Comparison of ENCODE assay signal across 16 mouse cellular contexts in the genomic region with DNA sequence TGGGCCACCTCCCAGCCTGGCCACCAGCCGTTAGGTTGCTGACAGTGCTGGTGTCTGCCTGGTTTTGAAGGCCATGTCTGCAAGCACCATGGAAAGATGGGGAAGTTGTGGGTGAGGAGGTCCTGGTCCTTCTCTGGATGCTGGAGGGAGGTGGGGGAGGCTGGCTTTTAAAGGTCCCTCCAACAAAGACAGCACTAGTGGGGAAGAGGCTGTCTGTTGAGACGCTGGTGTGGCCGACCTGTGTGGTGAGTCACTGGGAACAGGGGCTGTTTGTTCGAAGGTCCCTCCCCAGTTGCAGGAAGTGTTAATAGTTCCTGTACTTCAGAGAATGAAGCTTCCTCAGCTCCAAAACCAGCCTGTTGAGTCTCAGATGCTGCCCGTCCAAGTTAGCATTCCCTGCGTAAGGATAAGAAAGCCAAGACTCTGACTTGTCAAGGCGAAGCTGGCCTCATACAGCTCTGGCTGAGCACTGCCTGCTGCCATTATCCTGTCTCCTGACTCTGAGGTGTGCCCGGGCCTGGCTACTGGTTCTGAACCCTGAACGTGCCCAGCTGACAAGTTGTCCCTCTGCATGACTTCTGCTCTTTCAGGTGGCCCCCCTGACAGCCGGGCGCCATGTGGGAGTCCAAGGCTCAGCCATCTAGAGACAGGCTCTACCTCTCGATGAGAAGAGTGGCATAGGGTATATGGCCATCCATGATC. TPM values are rescaled to one million over a fixed set of nuclear protein-coding genes. Genes with fewer than 3 reads are reported as not detected.
DNase-seq lines count a peak whose midpoint lies in the region; ATAC-seq and TF ChIP-seq lines count a peak whose summit lies in the region.
"Had no signal": no experiment of that assay in that cellular context is flagged by ENCODE, and none has a peak within 500 bp of the region (broad histone marks: within the 10 kb centered on the region; RNA-seq: fewer than 3 reads in every experiment).

No protein-coding gene starts in this region.

- peaks cover 42% of the 10 kb centered on the region for H3K4me1 ChIP-seq in heart, postnatal 0 days (ENCODE audit: control insufficient read depth, insufficient read depth)
- peaks cover 41% of the 10 kb centered on the region for H3K4me1 ChIP-seq in heart, embryonic 12.5 days (replicated peaks)
- peaks cover 61% of the 10 kb centered on the region for H3K4me1 ChIP-seq in neural tube, embryonic 13.5 days (replicated peaks)
- H3K4me1 ChIP-seq in neural tube, embryonic 15.5 days, result peaks cover 49% of the 10 kb centered on the region
- peaks cover 65% of the 10 kb centered on the region for H3K4me1 ChIP-seq in limb, embryonic 15.5 days
- 0 out of 2 replicates have a peak, but pooled peaks cover 2% of the 10 kb centered on the region for H3K4me1 ChIP-seq in stomach, postnatal 0 days (replicated peaks; ENCODE audit: control insufficient read depth, insufficient read depth)

- peak overlapping the region; percentile 23 for H3K27ac ChIP-seq in heart, postnatal 0 days (ENCODE audit: low read depth)
- no peak overlapping the region for H3K27ac ChIP-seq in heart, embryonic 12.5 days (ENCODE audit: poor library complexity, severe bottlenecking)
- H3K27ac ChIP-seq in neural tube, embryonic 13.5 days (replicated peaks), result 0 out of 2 replicates have a peak overlapping the region, but pooled peaks have one; percentile 28
- no peak overlapping the region for H3K27ac ChIP-seq in neural tube, embryonic 15.5 days (replicated peaks)
- 0 out of 2 replicates have a peak overlapping the region, but pooled peaks have one; percentile 43 for H3K27ac ChIP-seq in limb, embryonic 15.5 days
- H3K27ac ChIP-seq in stomach, postnatal 0 days (replicated peaks), result peak overlapping the region; percentile 69
- H3K27ac ChIP-seq: midbrain, embryonic 10.5 days had no signal

- no peak overlapping the region for H3K9ac ChIP-seq in heart, postnatal 0 days (replicated peaks; ENCODE audit: low read depth, low read length)
- no peak overlapping the region for H3K9ac ChIP-seq in heart, embryonic 12.5 days
- no peak overlapping the region for H3K9ac ChIP-seq in neural tube, embryonic 13.5 days
- H3K9ac ChIP-seq in neural tube, embryonic 15.5 days (replicated peaks), result no peak overlapping the region
- no peak overlapping the region for H3K9ac ChIP-seq in limb, embryonic 15.5 days
- no peak overlapping the region for H3K9ac ChIP-seq in stomach, postnatal 0 days (ENCODE audit: low read length)
- H3K9ac ChIP-seq: lung, embryonic 14.5 days had no signal

- no peak for TF ChIP-seq CTCF in heart, postnatal 0 days (IDR thresholded peaks at IDR 0.05; ENCODE audit: low read depth)
- no peak for TF ChIP-seq CTCF in stomach, postnatal 0 days (IDR thresholded peaks at IDR 0.05; ENCODE audit: low read depth)

- no peak for ATAC-seq in heart, postnatal 0 days (ENCODE audit: insufficient read depth, low read depth)
- ATAC-seq in heart, embryonic 12.5 days (ENCODE audit: insufficient number of reproducible peaks, low FRiP score), result no peak
- ATAC-seq in neural tube, embryonic 13.5 days (ENCODE audit: low read depth), result no peak
- ATAC-seq in neural tube, embryonic 15.5 days (ENCODE audit: low FRiP score), result no peak
- no peak for ATAC-seq in limb, embryonic 15.5 days (ENCODE audit: insufficient number of reproducible peaks, low FRiP score, low TSS enrichment, low read depth)
- 0 out of 2 replicates have a peak, but pooled peaks have one; percentile 9 for ATAC-seq in stomach, postnatal 0 days (ENCODE audit: low FRiP score, low TSS enrichment)
- ATAC-seq: activated CD4-positive, CD25-positive, alpha-beta regulatory T cell, adult 4 months; forebrain, embryonic 16.5 days; hindbrain, embryonic 16.5 days had no signal

- no peak overlapping the region for H3K4me3 ChIP-seq in heart, postnatal 0 days (ENCODE audit: low read depth, low read length)
- H3K4me3 ChIP-seq in heart, embryonic 12.5 days, result no peak overlapping the region
- H3K4me3 ChIP-seq in neural tube, embryonic 13.5 days, result no peak overlapping the region
- H3K4me3 ChIP-seq in neural tube, embryonic 15.5 days (replicated peaks), result no peak overlapping the region
- H3K4me3 ChIP-seq in limb, embryonic 15.5 days, result no peak overlapping the region
- H3K4me3 ChIP-seq in stomach, postnatal 0 days (ENCODE audit: low read depth, low read length), result no peak overlapping the region
- H3K4me3 ChIP-seq: midbrain, embryonic 10.5 days had no signal

- no peaks in the 10 kb centered on the region for H3K9me3 ChIP-seq in heart, postnatal 0 days (replicated peaks; ENCODE audit: control insufficient read depth, low read length)
- H3K9me3 ChIP-seq in heart, embryonic 12.5 days (replicated peaks), result no peaks in the 10 kb centered on the region
- no peaks in the 10 kb centered on the region for H3K9me3 ChIP-seq in neural tube, embryonic 13.5 days
- no peaks in the 10 kb centered on the region for H3K9me3 ChIP-seq in neural tube, embryonic 15.5 days (replicated peaks)
- H3K9me3 ChIP-seq in limb, embryonic 15.5 days, result no peaks in the 10 kb centered on the region
- no peaks in the 10 kb centered on the region for H3K9me3 ChIP-seq in stomach, postnatal 0 days (ENCODE audit: control insufficient read depth, low read length)
- H3K9me3 ChIP-seq: midbrain, embryonic 10.5 days had no signal

- no peaks in the 10 kb centered on the region; the same call in 1 of the 2 replicates for H3K36me3 ChIP-seq in heart, postnatal 0 days (replicated peaks; ENCODE audit: control insufficient read depth, insufficient read depth, low read length)
- H3K36me3 ChIP-seq in heart, embryonic 12.5 days, result no peaks in the 10 kb centered on the region
- H3K36me3 ChIP-seq in neural tube, embryonic 13.5 days, result no peaks in the 10 kb centered on the region
- H3K36me3 ChIP-seq in neural tube, embryonic 15.5 days, result no peaks in the 10 kb centered on the region
- H3K36me3 ChIP-seq in limb, embryonic 15.5 days, result peaks cover 9% of the 10 kb centered on the region; the same call in 1 of the 2 replicates
- no peaks in the 10 kb centered on the region for H3K36me3 ChIP-seq in stomach, postnatal 0 days (ENCODE audit: control insufficient read depth, insufficient read depth, low read length)

- H3K27me3 ChIP-seq in heart, postnatal 0 days (ENCODE audit: control insufficient read depth, insufficient read depth, low read length), result no peaks in the 10 kb centered on the region
- H3K27me3 ChIP-seq in heart, embryonic 12.5 days (replicated peaks), result no peaks in the 10 kb centered on the region
- H3K27me3 ChIP-seq in neural tube, embryonic 13.5 days, result no peaks in the 10 kb centered on the region
- no peaks in the 10 kb centered on the region for H3K27me3 ChIP-seq in neural tube, embryonic 15.5 days (replicated peaks)
- no peaks in the 10 kb centered on the region for H3K27me3 ChIP-seq in limb, embryonic 15.5 days
- H3K27me3 ChIP-seq in stomach, postnatal 0 days (ENCODE audit: control insufficient read depth, insufficient read depth, low read length), result no peaks in the 10 kb centered on the region

- WGBS in heart, postnatal 0 days, result 74% methylated on average over 12 of the region's 12 CpGs
- WGBS in heart, embryonic 12.5 days, result 68% methylated on average over 12 of the region's 12 CpGs
- 89% methylated on average over 12 of the region's 12 CpGs for WGBS in neural tube, embryonic 13.5 days
- 87% methylated on average over 12 of the region's 12 CpGs for WGBS in neural tube, embryonic 15.5 days
- WGBS in limb, embryonic 15.5 days, result 82% methylated on average over 12 of the region's 12 CpGs
- WGBS in stomach, postnatal 0 days, result 74% methylated on average over 12 of the region's 12 CpGs

- no peak for DNase-seq in heart, postnatal 0 days (ENCODE audit: low spot score)
- DNase-seq in stomach, postnatal 0 days (ENCODE audit: low spot score), result no peak
- DNase-seq in adrenal gland, postnatal 4 days (ENCODE audit: low spot score in 2 of 2), result no peak
- DNase-seq in gastrocnemius, adult 18-20 months (ENCODE audit: low spot score), result no peak
- DNase-seq: cerebellum, adult 11-12 months; gastrocnemius, postnatal 25 days; lung, embryonic 14.5 days; thymus, postnatal 25 days had no signal

- TF ChIP-seq EP300 in heart, postnatal 0 days (IDR thresholded peaks at IDR 0.05; ENCODE audit: low read depth), result no peak
- TF ChIP-seq EP300 in stomach, postnatal 0 days (optimal IDR thresholded peaks at IDR 0.05), result no peak

- H3K4me2 ChIP-seq in heart, postnatal 0 days (ENCODE audit: low read depth, low read length), result no peak overlapping the region
- H3K4me2 ChIP-seq in heart, embryonic 12.5 days, result no peak overlapping the region
- no peak overlapping the region for H3K4me2 ChIP-seq in neural tube, embryonic 13.5 days
- no peak overlapping the region for H3K4me2 ChIP-seq in neural tube, embryonic 15.5 days
- H3K4me2 ChIP-seq in limb, embryonic 15.5 days, result no peak overlapping the region
- no peak overlapping the region for H3K4me2 ChIP-seq in stomach, postnatal 0 days (replicated peaks; ENCODE audit: low read depth)
- H3K4me2 ChIP-seq: lung, embryonic 14.5 days had no signal

RNA-seq across cellular contexts. Expression of a gene that starts 19.2 kb away (rescaled TPM):
- 6.6 and 23.1 TPM in 2 replicates for total RNA-seq in heart, postnatal 0 days (2014; rRNA removed; ENCODE audit: low replicate concordance)
- polyA plus RNA-seq in heart, postnatal 0 days (2015; fragmentation: Nextera tagmentation; extraction: Ambion mirVana), result 0.99 and 1.4 TPM in 2 replicates
- polyA plus RNA-seq in heart, embryonic 12.5 days (2016; fragmentation: Nextera tagmentation; extraction: Ambion mirVana), result 1.1 and 1.4 TPM in 2 replicates
- 1.4 and 2.6 TPM in 2 replicates for polyA plus RNA-seq in neural tube, embryonic 13.5 days (2015; fragmentation: Nextera tagmentation; extraction: Ambion mirVana)
- polyA plus RNA-seq in neural tube, embryonic 15.5 days (2015; fragmentation: Nextera tagmentation; extraction: Ambion mirVana), result 1.3 and 1.7 TPM in 2 replicates
- polyA plus RNA-seq in limb, embryonic 15.5 days (2015; fragmentation: Nextera tagmentation; extraction: Ambion mirVana), result 3.4 and 3.6 TPM in 2 replicates
- polyA plus RNA-seq in stomach, postnatal 0 days (2015; fragmentation: Nextera tagmentation; extraction: Ambion mirVana), result 3.1 and 3.4 TPM in 2 replicates
- 10 to 100 TPM; 27.1 to 33.6 TPM for total RNA-seq in adrenal gland, postnatal 4 days (2021)
- 10 to 100 TPM; 26.3 to 27.2 TPM for total RNA-seq in gastrocnemius, adult 18-20 months (2021)

RNA-seq across cellular contexts. Expression of a gene that starts 44.2 kb away (rescaled TPM):
- total RNA-seq in heart, postnatal 0 days (2014; rRNA removed; ENCODE audit: low replicate concordance), result 3.5 and 5.8 TPM in 2 replicates
- 2.5 and 2.8 TPM in 2 replicates for polyA plus RNA-seq in heart, postnatal 0 days (2015; fragmentation: Nextera tagmentation; extraction: Ambion mirVana)
- polyA plus RNA-seq in heart, embryonic 12.5 days (2016; fragmentation: Nextera tagmentation; extraction: Ambion mirVana), result 3.3 and 4.9 TPM in 2 replicates
- 5.6 TPM in 2 replicates for polyA plus RNA-seq in neural tube, embryonic 13.5 days (2015; fragmentation: Nextera tagmentation; extraction: Ambion mirVana)
- polyA plus RNA-seq in neural tube, embryonic 15.5 days (2015; fragmentation: Nextera tagmentation; extraction: Ambion mirVana), result 8.6 and 24.0 TPM in 2 replicates
- polyA plus RNA-seq in limb, embryonic 15.5 days (2015; fragmentation: Nextera tagmentation; extraction: Ambion mirVana), result 19.2 and 20.5 TPM in 2 replicates
- 11.4 and 12.0 TPM in 2 replicates for polyA plus RNA-seq in stomach, postnatal 0 days (2015; fragmentation: Nextera tagmentation; extraction: Ambion mirVana)
- 1 to 10 TPM; 4.3 to 6.7 TPM for total RNA-seq in adrenal gland, postnatal 4 days (2021)
- 1 to 10 TPM; 1.1 to 1.9 TPM for total RNA-seq in gastrocnemius, adult 18-20 months (2021)

Comparison
In these comparisons a context has a peak if more than half of its experiments do, and no peak if none do; other contexts are left out.
1. H3K27ac ChIP-seq: peak in heart, postnatal 0 days (single experiment), neural tube, embryonic 13.5 days (single experiment), limb, embryonic 15.5 days (single experiment) and stomach, postnatal 0 days (single experiment); none in heart, embryonic 12.5 days (single experiment) and neural tube, embryonic 15.5 days (single experiment).